Mouse (Mus musculus): ENCODE data around the gene Gsdma3.

DNA sequence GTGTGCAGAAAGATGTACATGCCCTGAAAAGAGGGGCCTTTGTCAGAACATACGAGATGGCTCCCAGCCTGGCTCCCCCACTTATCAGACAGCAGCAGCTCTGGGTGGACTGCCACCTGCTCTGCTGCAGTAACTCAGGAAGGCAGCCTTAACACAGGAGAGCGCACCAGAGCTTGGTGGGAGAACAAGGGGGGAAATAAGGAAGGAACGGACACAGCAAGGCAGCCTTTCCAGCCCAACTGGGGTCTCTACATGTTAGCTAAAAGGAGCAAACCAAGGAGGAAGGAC lies 43.0 kb upstream of the Gsdma3 start:
- TF ChIP-seq CTCF (IDR thresholded peaks at IDR 0.05; ENCODE audit: extremely low read depth, insufficient read depth, insufficient read length, insufficient replicate concordance) (no peak), POLR2A (IDR thresholded peaks at IDR 0.05; ENCODE audit: low read depth, low read length) (no peak)
